Mouse (Mus musculus): ENCODE measurements around the gene Gpr107. TPM values are rescaled to one million over a fixed set of nuclear protein-coding genes. Genes with fewer than 3 reads are reported as not detected.
A peak's percentile ranks its signal among the peaks of the same experiment; 100 is the strongest.

Gpr107 gene
- polyA plus RNA-seq, 1 experiment from 2014 or later: 31.1 TPM

GRCm38 (mm10) chr2:31210144-31210847, 58.2 kb downstream of the Gpr107 start:
- Histone ChIP-seq H3K4me1 (replicated peaks) (no peaks in the 10 kb centered on the region), H3K27ac (no peak overlapping the region), H3K4me3 (replicated peaks) (no peak overlapping the region), H3K27me3 (replicated peaks) (no peaks in the 10 kb centered on the region), H3K36me3 (peaks cover 17% of the 10 kb centered on the region), H3K9ac (no peak overlapping the region), H3K9me3 (no peaks in the 10 kb centered on the region), H3K4me2 (replicated peaks) (no peak overlapping the region)
- WGBS: 69% methylated on average over 11 of the region's 11 CpGs
- ATAC-seq: no peak

GRCm38 (mm10) chr2:31211204-31211603, 59.1 kb downstream of the Gpr107 start:
- Histone ChIP-seq H3K27me3 (replicated peaks) (no peaks in the 10 kb centered on the region), H3K4me3 (replicated peaks) (no peak overlapping the region), H3K27ac (no peak overlapping the region), H3K36me3 (peaks cover 17% of the 10 kb centered on the region), H3K9ac (no peak overlapping the region), H3K4me1 (replicated peaks) (no peaks in the 10 kb centered on the region), H3K4me2 (replicated peaks) (no peak overlapping the region), H3K9me3 (no peaks in the 10 kb centered on the region)
- ATAC-seq: 0 out of 2 replicates have a peak, but pooled peaks have one; percentile 33
- WGBS: 75% methylated on average over 3 of the region's 3 CpGs

- no peaks in the 10 kb centered on the region for H3K9me3 ChIP-seq
- no peak overlapping the region for H3K4me2 ChIP-seq (replicated peaks)
- no peaks in the 10 kb centered on the region for H3K27me3 ChIP-seq (replicated peaks)
- no peak for ATAC-seq
- no peak overlapping the region for H3K27ac ChIP-seq
- no peak overlapping the region for H3K9ac ChIP-seq
- H3K4me3 ChIP-seq (replicated peaks): no peak overlapping the region
- WGBS: 93% methylated on average over 16 of the region's 16 CpGs
- no peaks in the 10 kb centered on the region for H3K4me1 ChIP-seq (replicated peaks)
- H3K36me3 ChIP-seq: peaks cover 5% of the 10 kb centered on the region; the same call in 1 of the 2 replicates
Observed at GRCm38 (mm10) chr2:31214211-31214796, 62.2 kb downstream of the Gpr107 start.

- Histone ChIP-seq H3K27me3 (replicated peaks) (no peaks in the 10 kb centered on the region), H3K4me3 (replicated peaks) (no peak overlapping the region), H3K36me3 (no peaks in the 10 kb centered on the region), H3K9ac (no peak overlapping the region), H3K27ac (no peak overlapping the region), H3K4me2 (replicated peaks) (no peak overlapping the region), H3K9me3 (no peaks in the 10 kb centered on the region), H3K4me1 (replicated peaks) (no peaks in the 10 kb centered on the region)
- no peak for ATAC-seq
- WGBS: 80% methylated on average over 3 of the region's 3 CpGs
Observed at GRCm38 (mm10) chr2:31218611-31219010, 66.5 kb downstream of the Gpr107 start.

- H3K36me3 ChIP-seq: no peaks in the 10 kb centered on the region
- H3K4me1 ChIP-seq (replicated peaks): no peaks in the 10 kb centered on the region
- no peak overlapping the region for H3K4me2 ChIP-seq (replicated peaks)
- no peak for ATAC-seq
- no peaks in the 10 kb centered on the region for H3K9me3 ChIP-seq
- H3K9ac ChIP-seq: no peak overlapping the region
- no peaks in the 10 kb centered on the region for H3K27me3 ChIP-seq (replicated peaks)
- no peak overlapping the region for H3K4me3 ChIP-seq (replicated peaks)
- no peak overlapping the region for H3K27ac ChIP-seq
- WGBS: 79% methylated on average over 6 of the region's 6 CpGs
Observed at GRCm38 (mm10) chr2:31219470-31219869, 67.4 kb downstream of the Gpr107 start.

GRCm38 (mm10) chr2:31220844-31221243, 68.7 kb downstream of the Gpr107 start:
- Histone ChIP-seq H3K9me3 (no peaks in the 10 kb centered on the region), H3K4me3 (replicated peaks) (no peak overlapping the region), H3K36me3 (no peaks in the 10 kb centered on the region), H3K4me2 (replicated peaks) (no peak overlapping the region), H3K4me1 (replicated peaks) (no peaks in the 10 kb centered on the region), H3K27me3 (replicated peaks) (no peaks in the 10 kb centered on the region), H3K27ac (no peak overlapping the region), H3K9ac (no peak overlapping the region)
- WGBS: 65% methylated on average over 7 of the region's 7 CpGs
- no peak for ATAC-seq

- H3K9ac ChIP-seq: no peak overlapping the region
- no peaks in the 10 kb centered on the region for H3K36me3 ChIP-seq
- no peak for ATAC-seq
- H3K27ac ChIP-seq: no peak overlapping the region
- no peak overlapping the region for H3K4me2 ChIP-seq (replicated peaks)
- H3K27me3 ChIP-seq (replicated peaks): no peaks in the 10 kb centered on the region
- H3K9me3 ChIP-seq: no peaks in the 10 kb centered on the region
- no peak overlapping the region for H3K4me3 ChIP-seq (replicated peaks)
- WGBS: 77% methylated on average over 5 of the region's 5 CpGs
- H3K4me1 ChIP-seq (replicated peaks): no peaks in the 10 kb centered on the region
Observed at GRCm38 (mm10) chr2:31221582-31221981, 69.5 kb downstream of the Gpr107 start.

- H3K4me2 ChIP-seq (replicated peaks): no peak overlapping the region
- 42% methylated on average over 1 of the region's 1 CpGs for WGBS
- no peak for ATAC-seq
Observed at GRCm38 (mm10) chr2:31228768-31229311, 76.7 kb downstream of the Gpr107 start.

GRCm38 (mm10) chr2:31239203-31239696, 87.1 kb downstream of the Gpr107 start:
- no peaks in the 10 kb centered on the region for H3K9me3 ChIP-seq
- peak overlapping the region; percentile 11; the same call in 1 of the 2 replicates for H3K4me3 ChIP-seq (replicated peaks)
- H3K9ac ChIP-seq: no peak overlapping the region
- 32% methylated on average over 23 of the region's 23 CpGs for WGBS
- 0 out of 2 replicates have a peak, but pooled peaks cover 2% of the 10 kb centered on the region for H3K4me1 ChIP-seq (replicated peaks)
- H3K27me3 ChIP-seq (replicated peaks): peaks cover 4% of the 10 kb centered on the region; the same call in 1 of the 2 replicates
- peak overlapping the region; percentile 47 for H3K4me2 ChIP-seq (replicated peaks)
- ATAC-seq: no peak
- no peak overlapping the region for H3K27ac ChIP-seq
- no peaks in the 10 kb centered on the region for H3K36me3 ChIP-seq

More at GRCm38 (mm10) chr2:31228768-31229311, 76.7 kb downstream of the Gpr107 start:
- no peak overlapping the region for H3K4me3 ChIP-seq (replicated peaks)
- H3K27me3 ChIP-seq (replicated peaks): no peaks in the 10 kb centered on the region
- H3K27ac ChIP-seq: no peak overlapping the region
- H3K9ac ChIP-seq: no peak overlapping the region
- no peaks in the 10 kb centered on the region for H3K4me1 ChIP-seq (replicated peaks)
- H3K9me3 ChIP-seq: no peaks in the 10 kb centered on the region
- H3K36me3 ChIP-seq: no peaks in the 10 kb centered on the region

GRCm38 (mm10) chr2:31239833-31240232, 87.7 kb downstream of the Gpr107 start:
- no peak overlapping the region for H3K27ac ChIP-seq
- H3K9me3 ChIP-seq: no peaks in the 10 kb centered on the region
- H3K27me3 ChIP-seq (replicated peaks): peaks cover 4% of the 10 kb centered on the region; the same call in 1 of the 2 replicates
- 83% methylated on average over 6 of the region's 6 CpGs for WGBS
- H3K4me1 ChIP-seq (replicated peaks): 0 out of 2 replicates have a peak, but pooled peaks cover 7% of the 10 kb centered on the region
- H3K9ac ChIP-seq: no peak overlapping the region
- no peaks in the 10 kb centered on the region for H3K36me3 ChIP-seq
- peak overlapping the region; percentile 11; the same call in 1 of the 2 replicates for H3K4me3 ChIP-seq (replicated peaks)
- no peak overlapping the region for H3K4me2 ChIP-seq (replicated peaks)
- ATAC-seq: no peak

GRCm38 (mm10) chr2:31241639-31242038, 89.5 kb downstream of the Gpr107 start:
- Histone ChIP-seq H3K27ac (no peak overlapping the region), H3K9ac (no peak overlapping the region), H3K36me3 (no peaks in the 10 kb centered on the region), H3K4me1 (replicated peaks) (peaks cover 16% of the 10 kb centered on the region), H3K27me3 (replicated peaks) (peaks cover 4% of the 10 kb centered on the region; the same call in 1 of the 2 replicates), H3K9me3 (no peaks in the 10 kb centered on the region), H3K4me3 (replicated peaks) (no peak overlapping the region), H3K4me2 (replicated peaks) (no peak overlapping the region)
- 8% methylated on average over 7 of the region's 7 CpGs for WGBS
- no peak for ATAC-seq

GRCm38 (mm10) chr2:31244216-31244615, 92.1 kb downstream of the Gpr107 start:
- peaks cover 32% of the 10 kb centered on the region for H3K4me1 ChIP-seq (replicated peaks)
- H3K4me3 ChIP-seq (replicated peaks): no peak overlapping the region
- peaks cover 4% of the 10 kb centered on the region; the same call in 1 of the 2 replicates for H3K27me3 ChIP-seq (replicated peaks)
- no peak overlapping the region for H3K4me2 ChIP-seq (replicated peaks)
- no peak for ATAC-seq
- no peaks in the 10 kb centered on the region for H3K9me3 ChIP-seq
- no peak overlapping the region for H3K27ac ChIP-seq
- WGBS: 56% methylated on average over 8 of the region's 8 CpGs
- no peaks in the 10 kb centered on the region for H3K36me3 ChIP-seq
- H3K9ac ChIP-seq: no peak overlapping the region
